Mouse (Mus musculus): ENCODE data around the gene Trpm6. TPM values are rescaled to one million over a fixed set of nuclear protein-coding genes. Genes with fewer than 3 reads are reported as not detected.

Gene Trpm6
- polyA plus RNA-seq, 1 experiment from 2014 or later: 0.03 TPM

- Histone ChIP-seq H3K36me3 (no peaks in the 10 kb centered on the region), H3K9me3 (replicated peaks) (no peaks in the 10 kb centered on the region), H3K27me3 (peaks cover 1% of the 10 kb centered on the region; the same call in 1 of the 2 replicates), H3K27ac (no peak overlapping the region), H3K4me1 (replicated peaks) (no peaks in the 10 kb centered on the region), H3K4me3 (replicated peaks) (no peak overlapping the region), H3K4me2 (no peak overlapping the region), H3K9ac (no peak overlapping the region)
- WGBS (ENCODE audit: insufficient replicate concordance): 61% methylated on average over 1 of the region's 1 CpGs
- no peak for DNase-seq
- ATAC-seq (ENCODE audit: low read depth): no peak
Measured at GRCm38 (mm10) chr19:18771561-18771960, 21.8 kb downstream of the Trpm6 start.

- no peaks in the 10 kb centered on the region for H3K4me1 ChIP-seq (replicated peaks)
- H3K27ac ChIP-seq: no peak overlapping the region
- no peak overlapping the region for H3K9ac ChIP-seq
- H3K4me3 ChIP-seq (replicated peaks): no peak overlapping the region
- H3K4me2 ChIP-seq: no peak overlapping the region
- 63% methylated on average over 5 of the region's 5 CpGs for WGBS (ENCODE audit: insufficient replicate concordance)
- no peaks in the 10 kb centered on the region for H3K36me3 ChIP-seq
- DNase-seq (no peak), ATAC-seq (ENCODE audit: low read depth) (no peak)
- no peaks in the 10 kb centered on the region for H3K27me3 ChIP-seq
- H3K9me3 ChIP-seq (replicated peaks): no peaks in the 10 kb centered on the region
Measured at GRCm38 (mm10) chr19:18772888-18773488, 23.2 kb downstream of the Trpm6 start.

- no peak for DNase-seq
- no peaks in the 10 kb centered on the region for H3K27me3 ChIP-seq
- no peak for ATAC-seq (ENCODE audit: low read depth)
- no peak overlapping the region for H3K9ac ChIP-seq
- no peak overlapping the region for H3K4me3 ChIP-seq (replicated peaks)
- no peak overlapping the region for H3K27ac ChIP-seq
- H3K4me1 ChIP-seq (replicated peaks): no peaks in the 10 kb centered on the region
- no peaks in the 10 kb centered on the region for H3K36me3 ChIP-seq
- H3K9me3 ChIP-seq (replicated peaks): no peaks in the 10 kb centered on the region
- WGBS (ENCODE audit: insufficient replicate concordance): 38% methylated on average over 1 of the region's 1 CpGs
- H3K4me2 ChIP-seq: no peak overlapping the region
Measured at GRCm38 (mm10) chr19:18774085-18774484, 24.3 kb downstream of the Trpm6 start.

GRCm38 (mm10) chr19:18799646-18800045, 49.9 kb downstream of the Trpm6 start:
- H3K27ac ChIP-seq: no peak overlapping the region
- no peaks in the 10 kb centered on the region for H3K36me3 ChIP-seq
- no peak overlapping the region for H3K4me3 ChIP-seq (replicated peaks)
- no peak for ATAC-seq (ENCODE audit: low read depth)
- H3K4me2 ChIP-seq: no peak overlapping the region
- H3K9me3 ChIP-seq (replicated peaks): no peaks in the 10 kb centered on the region
- WGBS (ENCODE audit: insufficient replicate concordance): 56% methylated on average over 1 of the region's 1 CpGs
- H3K4me1 ChIP-seq (replicated peaks): no peaks in the 10 kb centered on the region
- H3K9ac ChIP-seq: no peak overlapping the region
- DNase-seq: no peak
- no peaks in the 10 kb centered on the region for H3K27me3 ChIP-seq

- DNase-seq (no peak), ATAC-seq (ENCODE audit: low read depth) (no peak)
- no peak overlapping the region for H3K9ac ChIP-seq
- H3K4me3 ChIP-seq (replicated peaks): no peak overlapping the region
- no peaks in the 10 kb centered on the region for H3K27me3 ChIP-seq
- 54% methylated on average over 3 of the region's 3 CpGs for WGBS (ENCODE audit: insufficient replicate concordance)
- no peaks in the 10 kb centered on the region for H3K4me1 ChIP-seq (replicated peaks)
- H3K36me3 ChIP-seq: no peaks in the 10 kb centered on the region
- H3K27ac ChIP-seq: no peak overlapping the region
- no peak overlapping the region for H3K4me2 ChIP-seq
- no peaks in the 10 kb centered on the region for H3K9me3 ChIP-seq (replicated peaks)
Measured at GRCm38 (mm10) chr19:18811264-18811663, 61.5 kb downstream of the Trpm6 start.

GRCm38 (mm10) chr19:18815170-18815569, 65.4 kb downstream of the Trpm6 start:
- no peak overlapping the region for H3K9ac ChIP-seq
- H3K36me3 ChIP-seq: no peaks in the 10 kb centered on the region
- H3K27me3 ChIP-seq: no peaks in the 10 kb centered on the region
- DNase-seq (no peak), ATAC-seq (ENCODE audit: low read depth) (no peak)
- WGBS (ENCODE audit: insufficient replicate concordance): 64% methylated on average over 13 of the region's 13 CpGs
- no peaks in the 10 kb centered on the region for H3K4me1 ChIP-seq (replicated peaks)
- no peaks in the 10 kb centered on the region for H3K9me3 ChIP-seq (replicated peaks)
- H3K4me3 ChIP-seq (replicated peaks): no peak overlapping the region
- H3K27ac ChIP-seq: no peak overlapping the region
- H3K4me2 ChIP-seq: no peak overlapping the region

GRCm38 (mm10) chr19:18817425-18817824, 67.6 kb downstream of the Trpm6 start:
- WGBS (ENCODE audit: insufficient replicate concordance): 61% methylated on average over 2 of the region's 2 CpGs
- no peaks in the 10 kb centered on the region for H3K27me3 ChIP-seq
- H3K27ac ChIP-seq: no peak overlapping the region
- no peak overlapping the region for H3K4me2 ChIP-seq
- DNase-seq: no peak
- ATAC-seq (ENCODE audit: low read depth): no peak
- no peak overlapping the region for H3K4me3 ChIP-seq (replicated peaks)
- H3K9me3 ChIP-seq (replicated peaks): no peaks in the 10 kb centered on the region
- no peak overlapping the region for H3K9ac ChIP-seq
- no peaks in the 10 kb centered on the region for H3K4me1 ChIP-seq (replicated peaks)
- no peaks in the 10 kb centered on the region for H3K36me3 ChIP-seq

GRCm38 (mm10) chr19:18828601-18829000, 78.8 kb downstream of the Trpm6 start:
- ATAC-seq (ENCODE audit: low read depth) (no peak), DNase-seq (no peak)
- 44% methylated on average over 2 of the region's 2 CpGs for WGBS (ENCODE audit: insufficient replicate concordance)
- Histone ChIP-seq H3K4me3 (replicated peaks) (no peak overlapping the region), H3K9me3 (replicated peaks) (no peaks in the 10 kb centered on the region), H3K4me1 (replicated peaks) (no peaks in the 10 kb centered on the region), H3K4me2 (no peak overlapping the region), H3K27ac (no peak overlapping the region), H3K27me3 (no peaks in the 10 kb centered on the region), H3K36me3 (no peaks in the 10 kb centered on the region), H3K9ac (no peak overlapping the region)

- Histone ChIP-seq H3K9me3 (replicated peaks) (no peaks in the 10 kb centered on the region), H3K9ac (no peak overlapping the region), H3K4me1 (replicated peaks) (no peaks in the 10 kb centered on the region), H3K36me3 (no peaks in the 10 kb centered on the region), H3K4me2 (no peak overlapping the region), H3K4me3 (replicated peaks) (no peak overlapping the region), H3K27ac (no peak overlapping the region), H3K27me3 (no peaks in the 10 kb centered on the region)
- DNase-seq: no peak
- ATAC-seq (ENCODE audit: low read depth): no peak
- 63% methylated on average over 3 of the region's 3 CpGs for WGBS (ENCODE audit: insufficient replicate concordance)
Measured at GRCm38 (mm10) chr19:18831196-18831595, 81.4 kb downstream of the Trpm6 start.

GRCm38 (mm10) chr19:18834971-18835370, 85.2 kb downstream of the Trpm6 start:
- H3K9me3 ChIP-seq (replicated peaks): no peaks in the 10 kb centered on the region
- H3K9ac ChIP-seq: no peak overlapping the region
- WGBS (ENCODE audit: insufficient replicate concordance): 6% methylated on average over 6 of the region's 6 CpGs
- H3K4me1 ChIP-seq (replicated peaks): no peaks in the 10 kb centered on the region
- no peak overlapping the region for H3K27ac ChIP-seq
- no peak overlapping the region for H3K4me2 ChIP-seq
- H3K36me3 ChIP-seq: no peaks in the 10 kb centered on the region
- H3K27me3 ChIP-seq: no peaks in the 10 kb centered on the region
- ATAC-seq (ENCODE audit: low read depth): no peak
- peak; percentile 15 for DNase-seq
- H3K4me3 ChIP-seq (replicated peaks): no peak overlapping the region

- Histone ChIP-seq H3K4me3 (replicated peaks) (no peak overlapping the region), H3K27me3 (no peaks in the 10 kb centered on the region), H3K4me1 (replicated peaks) (no peaks in the 10 kb centered on the region), H3K9me3 (replicated peaks) (no peaks in the 10 kb centered on the region), H3K36me3 (no peaks in the 10 kb centered on the region), H3K9ac (no peak overlapping the region), H3K27ac (no peak overlapping the region), H3K4me2 (no peak overlapping the region)
- ATAC-seq (ENCODE audit: low read depth) (no peak), DNase-seq (no peak)
- 69% methylated on average over 19 of the region's 19 CpGs for WGBS (ENCODE audit: insufficient replicate concordance)
Measured at GRCm38 (mm10) chr19:18841789-18842562, 92.2 kb downstream of the Trpm6 start.

GRCm38 (mm10) chr19:18842626-18843025, 92.8 kb downstream of the Trpm6 start:
- H3K9me3 ChIP-seq (replicated peaks): no peaks in the 10 kb centered on the region
- no peak overlapping the region for H3K9ac ChIP-seq
- 70% methylated on average over 11 of the region's 11 CpGs for WGBS (ENCODE audit: insufficient replicate concordance)
- no peak overlapping the region for H3K4me2 ChIP-seq
- H3K27me3 ChIP-seq: no peaks in the 10 kb centered on the region
- no peak overlapping the region for H3K27ac ChIP-seq
- no peak for ATAC-seq (ENCODE audit: low read depth)
- H3K4me1 ChIP-seq (replicated peaks): no peaks in the 10 kb centered on the region
- H3K4me3 ChIP-seq (replicated peaks): no peak overlapping the region
- no peak for DNase-seq
- no peaks in the 10 kb centered on the region for H3K36me3 ChIP-seq
